Mouse (Mus musculus) liver, embryonic 18 days (tissue): ENCODE results near the gene Scarb1. TPM values are rescaled to one million over a fixed set of nuclear protein-coding genes. Genes with fewer than 3 reads are reported as not detected.

Experiments
- polyA plus RNA-seq: library from polyadenylated mRNA; depleted of rRNA; stranded (reverse); fragments of >200 nt; gene quantifications from 2 replicates; pipeline ENCODE4 v1.2.3, GENCODE M21; 2012; rRNA removed

The Scarb1 gene
- 128 and 141 TPM in 2 replicates for polyA plus RNA-seq

GRCm38 (mm10) chr5:125340547-125341262, at the start of gene Scarb1:
Gene Scarb1, minus strand, starts transcription at chr5:125341094.

DNA sequence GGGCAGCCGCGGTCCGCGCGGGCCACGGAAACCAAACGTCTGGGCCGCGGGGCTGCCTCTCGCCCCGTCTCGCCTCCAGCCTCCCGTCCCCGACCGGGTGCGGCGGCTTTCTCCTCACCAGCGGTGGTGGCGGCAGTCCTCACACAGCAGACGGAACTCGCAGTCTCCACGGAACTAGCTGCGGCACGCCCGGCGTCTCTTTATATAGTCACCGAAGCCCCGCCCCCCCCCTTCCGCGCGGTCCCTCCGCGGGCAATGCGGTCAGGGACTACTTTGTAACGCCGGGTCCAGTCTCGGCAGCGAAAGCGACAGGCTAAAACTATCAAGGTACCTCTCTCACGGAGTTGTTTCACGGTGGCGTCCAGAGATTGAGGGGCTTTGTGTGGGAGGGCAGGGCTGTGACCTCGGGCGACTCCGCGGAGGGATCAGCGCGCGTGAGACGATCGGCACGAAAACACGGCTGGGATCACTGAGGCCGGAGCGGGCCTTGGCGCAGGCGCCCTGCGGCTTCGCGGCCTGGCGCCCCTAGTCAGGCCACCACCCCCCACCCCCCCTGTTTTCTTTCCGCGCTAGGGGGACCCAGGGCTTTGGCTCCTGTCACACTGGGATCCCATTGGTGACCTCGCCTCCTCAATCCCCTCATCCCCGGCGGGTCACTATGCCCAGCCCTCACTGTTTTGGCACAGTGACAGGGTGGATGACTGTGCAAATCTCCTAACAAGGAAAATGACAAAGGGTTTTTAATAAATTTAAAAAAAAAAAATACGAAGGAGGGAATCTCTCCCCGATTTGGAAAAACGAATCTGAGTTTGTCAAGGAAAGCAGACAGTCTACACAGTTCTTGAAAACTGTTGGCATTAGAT, 48.9 kb upstream of the Scarb1 start, which contains the start of gene Ubc:
Gene Ubc (minus strand): TSS at position 624 of the 863 bp plus-strand sequence.

GRCm38 (mm10) chr5:125389131-125389578, 48.3 kb upstream of the Scarb1 start, which contains the start of gene Gm10382:
Gene Gm10382, plus strand, starts transcription at chr5:125389322.

Other genes with a start within 250 kb of the Scarb1 start
- 3.2 and 5.3 TPM in 2 replicates for gene Ncor2, start 161.9 kb downstream of the Scarb1 start, polyA plus RNA-seq
- gene Gm10382, start 48.2 kb upstream of the Scarb1 start, polyA plus RNA-seq = 0.09 and 0.11 TPM in 2 replicates
- gene Ubc, start 49.1 kb upstream of the Scarb1 start, polyA plus RNA-seq = 312 and 328 TPM in 2 replicates
- gene Dhx37, start 93.0 kb upstream of the Scarb1 start, polyA plus RNA-seq = 5.6 and 5.7 TPM in 2 replicates
- gene Bri3bp, start 100.5 kb upstream of the Scarb1 start, polyA plus RNA-seq = 4.0 and 5.0 TPM in 2 replicates
- gene Aacs, start 134.7 kb upstream of the Scarb1 start, polyA plus RNA-seq = 14.1 and 20.6 TPM in 2 replicates
- gene Tmem132b, start 190.7 kb upstream of the Scarb1 start, polyA plus RNA-seq = under 0.01 and 0.02 TPM in 2 replicates